Mouse (Mus musculus) heart, postnatal 0 days (tissue): ENCODE results near the gene Atxn1.

ENCODE experiments used
- CTCF ChIP-seq: IDR thresholded peaks from 2 replicates; pipeline ENCODE4 v1.5.1; 2016; ENCODE audit warnings: antibody characterized with exemption, control low read depth, low read depth
- EP300 ChIP-seq: IDR thresholded peaks from 2 replicates; pipeline ENCODE4 v1.6.1; 2016; ENCODE audit warnings: antibody characterized with exemption, low read depth

- TF ChIP-seq EP300 (no peak), CTCF (no peak)
These were observed 81.8 kb downstream of the Atxn1 start for GRCm38 (mm10) chr13:45882976-45883440.
